9 mouse cellular contexts compared by ENCODE assay signal in the genomic region with DNA sequence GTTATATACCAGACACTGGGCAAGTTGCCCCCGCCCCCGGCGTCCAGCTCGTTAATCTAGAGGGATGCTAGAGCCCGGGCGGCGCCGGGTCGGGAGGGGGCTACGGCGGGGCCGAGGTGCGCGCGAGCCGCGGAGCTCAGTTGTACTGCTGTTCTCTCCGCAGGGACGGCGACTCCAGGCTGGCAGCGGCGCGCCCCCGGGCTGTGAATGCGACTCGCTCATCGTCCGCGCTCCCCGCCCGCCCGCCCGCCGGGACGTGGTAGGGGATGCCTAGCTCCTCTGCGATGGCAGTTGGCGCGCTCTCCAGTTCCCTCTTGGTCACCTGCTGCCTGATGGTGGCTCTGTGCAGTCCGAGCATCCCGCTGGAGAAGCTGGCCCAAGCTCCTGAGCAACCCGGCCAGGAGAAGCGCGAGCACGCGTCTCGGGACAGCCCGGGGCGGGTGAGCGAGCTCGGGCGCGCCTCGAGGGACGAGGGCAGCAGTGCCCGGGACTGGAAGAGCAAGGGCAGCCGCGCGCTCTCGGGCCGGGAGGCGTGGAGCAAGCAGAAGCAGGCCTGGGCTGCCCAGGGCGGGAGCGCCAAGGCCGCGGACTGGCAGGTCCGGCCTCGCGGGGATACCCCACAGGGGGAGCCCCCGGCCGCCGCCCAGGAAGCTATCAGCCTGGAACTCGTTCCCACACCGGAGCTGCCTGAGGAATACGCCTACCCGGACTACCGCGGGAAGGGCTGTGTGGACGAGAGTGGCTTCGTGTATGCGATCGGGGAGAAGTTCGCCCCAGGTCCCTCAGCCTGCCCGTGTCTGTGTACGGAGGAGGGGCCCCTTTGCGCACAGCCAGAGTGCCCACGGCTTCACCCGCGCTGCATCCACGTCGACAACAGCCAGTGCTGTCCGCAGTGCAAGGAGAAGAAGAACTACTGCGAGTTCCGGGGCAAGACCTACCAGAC. TPM values are rescaled to one million over a fixed set of nuclear protein-coding genes. Genes with fewer than 3 reads are reported as not detected.
A peak's percentile ranks its signal among the peaks of the same experiment; 100 is the strongest.
DNase-seq lines count a peak whose midpoint lies in the region; ATAC-seq and TF ChIP-seq lines count a peak whose summit lies in the region.
"Had no signal": no experiment of that assay in that cellular context is flagged by ENCODE, and none has a peak within 500 bp of the region (broad histone marks: within the 10 kb centered on the region; RNA-seq: fewer than 3 reads in every experiment).

No protein-coding gene starts in this region.

- intact Hi-C loops in heart, adult 2 months (cut with DNase I) = no loop called here
- intact Hi-C loops in heart, postnatal 36 days (cut with DNase I) = no loop called here

- no peaks in the 10 kb centered on the region for H3K9me3 ChIP-seq in embryonic facial prominence, embryonic 14.5 days (ENCODE audit: control insufficient read depth, low read length)
- H3K9me3 ChIP-seq in intestine, embryonic 14.5 days (ENCODE audit: control insufficient read depth, low read length) = no peaks in the 10 kb centered on the region
- H3K9me3 ChIP-seq in midbrain, embryonic 12.5 days = no peaks in the 10 kb centered on the region

- H3K4me2 ChIP-seq in embryonic facial prominence, embryonic 14.5 days (ENCODE audit: low read depth, low read length) = peak overlapping the region; percentile 92
- peak overlapping the region; percentile 77 for H3K4me2 ChIP-seq in intestine, embryonic 14.5 days (ENCODE audit: low read length)
- H3K4me2 ChIP-seq in midbrain, embryonic 12.5 days (replicated peaks) = peak overlapping the region; percentile 71

- TF ChIP-seq CTCF in heart, adult 2 months (IDR thresholded peaks at IDR 0.05) = no peak
- no peak for TF ChIP-seq CTCF in testis, adult 2 months (IDR thresholded peaks at IDR 0.05; ENCODE audit: control insufficient read depth, insufficient read depth, insufficient replicate concordance, low read depth, low read length)

- DNase-seq in heart, adult 2 months = peak in 1 of 2 experiments; percentile 18
- DNase-seq in heart, postnatal 36 days = no peak
- DNase-seq in ES-CJ7 (ENCODE audit: low read depth, low spot score) = peak; percentile 44
- DNase-seq in embryonic facial prominence, embryonic 14.5 days (ENCODE audit: low spot score) = no peak
- DNase-seq in intestine, embryonic 14.5 days (ENCODE audit: low spot score) = peak; percentile 74

- no peaks in the 10 kb centered on the region for H3K4me1 ChIP-seq in heart, adult 2 months (ENCODE audit: control insufficient read depth, insufficient read depth, low read length)
- peaks cover 10% of the 10 kb centered on the region; the same call in 1 of the 2 replicates for H3K4me1 ChIP-seq in embryonic facial prominence, embryonic 14.5 days (ENCODE audit: control insufficient read depth, insufficient read depth, low read length)
- peaks cover 10% of the 10 kb centered on the region for H3K4me1 ChIP-seq in intestine, embryonic 14.5 days (replicated peaks; ENCODE audit: control insufficient read depth, insufficient read depth, low read length)
- peaks cover 24% of the 10 kb centered on the region for H3K4me1 ChIP-seq in midbrain, embryonic 12.5 days
- H3K4me1 ChIP-seq in testis, adult 2 months (ENCODE audit: control insufficient read depth, insufficient read depth, low read length) = peaks cover 8% of the 10 kb centered on the region

- under 1% methylated on average over 91 of the region's 93 CpGs for WGBS in heart, adult 2 months
- WGBS in embryonic facial prominence, embryonic 14.5 days = 1% methylated on average over 52 of the region's 93 CpGs
- under 1% methylated on average over 89 of the region's 93 CpGs for WGBS in intestine, embryonic 14.5 days
- WGBS in midbrain, embryonic 12.5 days = under 1% methylated on average over 92 of the region's 93 CpGs

- H3K4me3 ChIP-seq in heart, adult 2 months = no peak overlapping the region
- peak overlapping the region; percentile 50 for H3K4me3 ChIP-seq in embryonic facial prominence, embryonic 14.5 days (ENCODE audit: low read depth, low read length)
- peak overlapping the region; percentile 44 for H3K4me3 ChIP-seq in intestine, embryonic 14.5 days (ENCODE audit: low read depth, low read length)
- H3K4me3 ChIP-seq in midbrain, embryonic 12.5 days = peak overlapping the region; percentile 48
- peak overlapping the region; percentile 21 for H3K4me3 ChIP-seq in testis, adult 2 months (ENCODE audit: control insufficient read depth, low read depth, low read length)

- no peak overlapping the region for H3K27ac ChIP-seq in heart, adult 2 months
- no peak overlapping the region for H3K27ac ChIP-seq in embryonic facial prominence, embryonic 14.5 days (replicated peaks; ENCODE audit: low read depth, low read length)
- no peak overlapping the region for H3K27ac ChIP-seq in intestine, embryonic 14.5 days (ENCODE audit: low read depth)
- no peak overlapping the region for H3K27ac ChIP-seq in midbrain, embryonic 12.5 days (replicated peaks)
- no peak overlapping the region for H3K27ac ChIP-seq in testis, adult 2 months (ENCODE audit: control insufficient read depth, insufficient read depth, low read depth, low read length)

- no peak for TF ChIP-seq POLR2A in heart, adult 2 months (IDR thresholded peaks at IDR 0.05; ENCODE audit: insufficient read depth, low read depth, low read length)
- TF ChIP-seq POLR2A in testis, adult 2 months (IDR thresholded peaks at IDR 0.05; ENCODE audit: control insufficient read depth, low read depth, low read length) = no peak

- peaks cover 6% of the 10 kb centered on the region; the same call in 1 of the 2 replicates for H3K27me3 ChIP-seq in heart, adult 2 months (ENCODE audit: control insufficient read depth, insufficient read depth, low read length)
- H3K27me3 ChIP-seq in embryonic facial prominence, embryonic 14.5 days (replicated peaks; ENCODE audit: control insufficient read depth, insufficient read depth, low read length) = peaks cover 50% of the 10 kb centered on the region
- H3K27me3 ChIP-seq in intestine, embryonic 14.5 days (replicated peaks; ENCODE audit: control insufficient read depth, insufficient read depth, low read length) = peaks cover 60% of the 10 kb centered on the region
- peaks cover 56% of the 10 kb centered on the region for H3K27me3 ChIP-seq in midbrain, embryonic 12.5 days
- no peaks in the 10 kb centered on the region for H3K27me3 ChIP-seq in testis, adult 2 months (ENCODE audit: control insufficient read depth, insufficient read depth, low read length)

- H3K79me2 ChIP-seq in heart, adult 2 months (replicated peaks; ENCODE audit: control insufficient read depth, insufficient read depth, low read length) = no peaks in the 10 kb centered on the region

- no peak for TF ChIP-seq EP300 in heart, adult 2 months (IDR thresholded peaks at IDR 0.05; ENCODE audit: insufficient read depth, low read depth, low read length)

- no peaks in the 10 kb centered on the region for H3K36me3 ChIP-seq in heart, adult 2 months (ENCODE audit: control insufficient read depth, insufficient read depth, low read length)
- H3K36me3 ChIP-seq in embryonic facial prominence, embryonic 14.5 days (ENCODE audit: control insufficient read depth, insufficient read depth, low read length) = no peaks in the 10 kb centered on the region
- no peaks in the 10 kb centered on the region for H3K36me3 ChIP-seq in intestine, embryonic 14.5 days (ENCODE audit: control insufficient read depth, insufficient read depth, low read length)
- H3K36me3 ChIP-seq in midbrain, embryonic 12.5 days = no peaks in the 10 kb centered on the region
- no peaks in the 10 kb centered on the region for H3K36me3 ChIP-seq in testis, adult 2 months (ENCODE audit: control insufficient read depth, insufficient read depth, low read length)

- peak overlapping the region; percentile 20; the same call in 1 of the 2 replicates for H3K9ac ChIP-seq in heart, adult 2 months (ENCODE audit: low read depth, low read length)
- H3K9ac ChIP-seq in embryonic facial prominence, embryonic 14.5 days (ENCODE audit: low read depth, low read length) = peak overlapping the region; percentile 60
- H3K9ac ChIP-seq in intestine, embryonic 14.5 days (ENCODE audit: low read length) = no peak overlapping the region
- H3K9ac ChIP-seq in midbrain, embryonic 12.5 days (replicated peaks) = peak overlapping the region; percentile 24

- peak; percentile 51 for ATAC-seq in embryonic facial prominence, embryonic 14.5 days (ENCODE audit: low read depth)
- ATAC-seq in intestine, embryonic 14.5 days (replicated peaks; ENCODE audit: low FRiP score, low TSS enrichment, low read depth) = peak; percentile 76
- ATAC-seq in midbrain, embryonic 12.5 days (ENCODE audit: low FRiP score, low read depth) = peak; percentile 78
- no peak for ATAC-seq in monocyte, adult 5-6 weeks (replicated peaks; ENCODE audit: insufficient number of reproducible peaks, low FRiP score, low TSS enrichment, poor library complexity, severe bottlenecking)

RNA-seq across cellular contexts. Expression of a gene that starts 1.9 kb away (rescaled TPM):
- total RNA-seq in heart, adult 2 months (2021) = not detected
- polyA plus RNA-seq in heart, adult 2 months (2012; rRNA removed) = 0.82 and 1.1 TPM in 2 replicates
- not detected for total RNA-seq in heart, postnatal 36 days (2021)
- polyA plus RNA-seq in embryonic facial prominence, embryonic 14.5 days (2014; fragmentation: Nextera tagmentation; extraction: Ambion mirVana) = 7.8 and 8.4 TPM in 2 replicates
- 0.50 and 0.69 TPM in 2 replicates for polyA plus RNA-seq in intestine, embryonic 14.5 days (2014; fragmentation: Nextera tagmentation; extraction: Ambion mirVana)
- polyA plus RNA-seq in midbrain, embryonic 12.5 days (2016; fragmentation: Nextera tagmentation; extraction: Ambion mirVana) = 2.4 and 4.2 TPM in 2 replicates
- 0.07 and 0.10 TPM in 2 replicates for polyA plus RNA-seq in testis, adult 2 months (2012; rRNA removed)
- total RNA-seq in monocyte, adult 5-6 weeks (2017) = not detected in 3 replicates
- total RNA-seq: MEL had no signal

Comparison
In these comparisons a context has a peak if more than half of its experiments do, and no peak if none do; other contexts are left out.
1. DNase-seq: peak in ES-CJ7 (single experiment) and intestine, embryonic 14.5 days (single experiment); none in heart, postnatal 36 days (0 of 2) and embryonic facial prominence, embryonic 14.5 days (single experiment).
2. Peak in every context shown above with its lines, with median percentiles within 50 percentile points of each other: H3K4me2 ChIP-seq.